Mouse (Mus musculus) limb, embryonic 14.5 days (tissue): ENCODE data around the gene Zfp523. TPM values are rescaled to one million over a fixed set of nuclear protein-coding genes. Genes with fewer than 3 reads are reported as not detected.

ENCODE experiments used
- ATAC-seq: fragments of 200-750 bp; cut with Nextera tagmentation; 2 replicates; pipeline ENCODE4 v1.8.0; 2017; ENCODE audit warnings: low read depth, moderate number of reproducible peaks, moderate TSS enrichment; ENCODE audit not compliant: low FRiP score
- DNase-seq: peaks from one replicate; pipeline ENCODE4 v3.0.0-alpha.2; 2015; ENCODE audit warnings: low spot score
- H3K27ac ChIP-seq: fragments of 300-500 bp; sonication (generic); replicated peaks from 2 replicates; pipeline ENCODE4 v1.5.1; 2014; ENCODE audit warnings: low read depth, mild to moderate bottlenecking, low read length, moderate library complexity, mixed read lengths
- H3K27me3 ChIP-seq: fragments of 300-500 bp; sonication (generic); 2 replicates; pipeline ENCODE4 v1.6.1; 2014; ENCODE audit warnings: low read length, mixed read lengths; ENCODE audit not compliant: control insufficient read depth, insufficient read depth
- H3K36me3 ChIP-seq: fragments of 300-500 bp; sonication (generic); 2 replicates; pipeline ENCODE4 v1.6.1; 2014; ENCODE audit warnings: mild to moderate bottlenecking, low read length, moderate library complexity, mixed read lengths; ENCODE audit not compliant: control insufficient read depth, insufficient read depth
- H3K4me1 ChIP-seq: fragments of 300-500 bp; sonication (generic); 2 replicates; pipeline ENCODE4 v1.6.1; 2014; ENCODE audit warnings: antibody characterized with exemption, low read length, mixed read lengths; ENCODE audit not compliant: control insufficient read depth, insufficient read depth
- H3K4me2 ChIP-seq: fragments of 300-500 bp; sonication (generic); replicated peaks from 2 replicates; pipeline ENCODE4 v1.6.1; 2014; ENCODE audit warnings: low read depth, mild to moderate bottlenecking, low read length, moderate library complexity; ENCODE audit not compliant: severe bottlenecking
- H3K4me3 ChIP-seq: fragments of 300-500 bp; sonication (generic); replicated peaks from 2 replicates; pipeline ENCODE4 v1.5.1; 2014; ENCODE audit warnings: low read length
- H3K9ac ChIP-seq: fragments of 300-500 bp; sonication (generic); 2 replicates; pipeline ENCODE4 v1.6.1; 2014; ENCODE audit warnings: mild to moderate bottlenecking, low read depth, low read length, moderate library complexity; ENCODE audit not compliant: severe bottlenecking
- H3K9me3 ChIP-seq: fragments of 300-500 bp; sonication (generic); 2 replicates; pipeline ENCODE4 v1.6.1; 2016; ENCODE audit warnings: low read length; ENCODE audit not compliant: control insufficient read depth
- POLR2A ChIP-seq: fragments of 200-500 bp; IDR thresholded peaks from 2 replicates; pipeline ENCODE4 v1.8.0; 2012; ENCODE audit warnings: inconsistent platforms, mild to moderate bottlenecking, moderate library complexity, borderline replicate concordance; ENCODE audit not compliant: insufficient read depth, insufficient read length; ENCODE audit errors: extremely low read depth
- WGBS: fragments of 180-500 bp; shearing (Covaris S2); extraction: QIAGEN DNeasy Blood & Tissue Kit; methylation state at CpG from one replicate; pipeline ENCODE4 v1.1.7; 2014; 5-methylcytosine and 5-hydroxymethylcytosine counted together
- polyA plus RNA-seq, 2 experiments: library from polyadenylated mRNA; depleted of rRNA in 1 of 2; stranded (reverse) in 1 of 2; unstranded in 1 of 2; fragments of >200 nt; fragmentation: Nextera tagmentation in 1 of 2; extraction: Ambion mirVana in 1 of 2; gene quantifications; 2 replicates each; pipeline versions ENCODE4 v1.2.1 to v1.2.3; 2012 to 2014

The Zfp523 gene
- polyA plus RNA-seq, 2 experiments, result 37.5 to 79.1 TPM

DNA sequence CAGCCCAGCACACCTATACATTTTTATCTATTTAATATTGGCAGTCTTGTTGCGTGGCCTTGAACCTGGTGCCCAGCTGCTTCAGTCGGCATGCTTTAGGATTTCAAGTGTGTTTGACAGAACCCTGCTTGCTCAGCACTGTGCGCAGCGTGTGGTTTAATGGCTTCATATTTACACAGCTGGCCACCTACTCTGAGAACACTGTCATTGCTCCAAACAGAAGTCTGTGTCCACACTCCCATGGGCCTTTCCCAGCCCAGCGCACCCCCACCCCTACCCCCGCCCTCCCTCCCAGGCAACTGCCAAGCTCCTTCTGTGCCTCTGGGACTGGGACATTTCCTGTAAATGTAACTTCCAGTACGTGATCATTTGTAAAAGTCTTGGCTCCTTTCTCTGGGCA is 76.3 kb downstream of the Zfp523 start:
- no peaks in the 10 kb centered on the region for H3K9me3 ChIP-seq
- TF ChIP-seq POLR2A, result no peak
- peaks cover 11% of the 10 kb centered on the region for H3K36me3 ChIP-seq
- WGBS, result 78% methylated on average over 7 of the region's 7 CpGs
- H3K27me3 ChIP-seq, result no peaks in the 10 kb centered on the region
- DNase-seq, result no peak
- peaks cover 47% of the 10 kb centered on the region for H3K4me1 ChIP-seq
- H3K4me2 ChIP-seq, result no peak overlapping the region
- no peak overlapping the region for H3K27ac ChIP-seq
- H3K9ac ChIP-seq, result no peak overlapping the region
- no peak overlapping the region for H3K4me3 ChIP-seq
- no peak for ATAC-seq

DNA sequence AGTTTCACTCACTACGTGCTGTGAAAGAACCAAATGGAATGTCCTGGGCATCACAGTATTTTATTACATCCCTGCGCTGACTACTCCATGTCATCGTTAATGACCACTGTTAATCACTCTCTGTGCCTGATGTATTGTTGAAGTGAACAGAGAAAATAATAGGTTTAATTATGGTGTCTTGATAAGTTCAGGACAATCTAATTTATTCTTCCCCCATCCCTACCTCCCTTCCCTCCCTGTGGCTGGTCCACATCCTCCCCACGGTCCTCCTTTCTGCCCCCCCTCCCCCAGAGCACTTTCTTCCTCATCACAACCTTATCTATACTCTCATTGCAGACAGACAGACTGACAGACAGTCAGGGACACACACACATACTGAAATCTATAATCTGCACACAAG is 77.9 kb downstream of the Zfp523 start:
- Histone ChIP-seq H3K27ac (no peak overlapping the region), H3K36me3 (peaks cover 11% of the 10 kb centered on the region), H3K27me3 (no peaks in the 10 kb centered on the region), H3K9ac (no peak overlapping the region), H3K4me2 (no peak overlapping the region), H3K4me3 (no peak overlapping the region), H3K4me1 (peaks cover 36% of the 10 kb centered on the region), H3K9me3 (no peaks in the 10 kb centered on the region; the same call in 1 of the 2 replicates)
- no peak for TF ChIP-seq POLR2A
- 62% methylated on average over 4 of the region's 4 CpGs for WGBS
- DNase-seq (no peak), ATAC-seq (no peak)

Other genes starting within 250 kb of the Zfp523 start
- 2.8 and 3.6 TPM in 2 replicates for gene Tcp11, start 96.5 kb upstream of the Zfp523 start, polyA plus RNA-seq (2012; rRNA removed)
- 0.70 and 1.0 TPM in 2 replicates for gene Tcp11, start 96.5 kb upstream of the Zfp523 start, polyA plus RNA-seq (2014; fragmentation: Nextera tagmentation; extraction: Ambion mirVana)
- 31.6 and 38.9 TPM in 2 replicates for gene Scube3, start 35.0 kb upstream of the Zfp523 start, polyA plus RNA-seq (2012; rRNA removed)
- gene Scube3, start 35.0 kb upstream of the Zfp523 start, polyA plus RNA-seq (2014; fragmentation: Nextera tagmentation; extraction: Ambion mirVana), result 10.5 and 11.3 TPM in 2 replicates
- 14.6 and 15.5 TPM in 2 replicates for gene Def6, start 30.6 kb downstream of the Zfp523 start, polyA plus RNA-seq (2012; rRNA removed)
- gene Def6, start 30.6 kb downstream of the Zfp523 start, polyA plus RNA-seq (2014; fragmentation: Nextera tagmentation; extraction: Ambion mirVana), result 10.0 and 12.7 TPM in 2 replicates
- 29.2 and 37.9 TPM in 2 replicates for gene Ppard, start 55.6 kb downstream of the Zfp523 start, polyA plus RNA-seq (2012; rRNA removed)
- 3.7 and 4.2 TPM in 2 replicates for gene Ppard, start 55.6 kb downstream of the Zfp523 start, polyA plus RNA-seq (2014; fragmentation: Nextera tagmentation; extraction: Ambion mirVana)
- gene Fance, start 136.4 kb downstream of the Zfp523 start, polyA plus RNA-seq (2012; rRNA removed), result 28.3 and 32.4 TPM in 2 replicates
- 30.8 and 36.1 TPM in 2 replicates for gene Fance, start 136.4 kb downstream of the Zfp523 start, polyA plus RNA-seq (2014; fragmentation: Nextera tagmentation; extraction: Ambion mirVana)
- gene Rpl10a, start 151.3 kb downstream of the Zfp523 start, polyA plus RNA-seq (2012; rRNA removed), result 3,249 and 4,469 TPM in 2 replicates
- gene Rpl10a, start 151.3 kb downstream of the Zfp523 start, polyA plus RNA-seq (2014; fragmentation: Nextera tagmentation; extraction: Ambion mirVana), result 810 and 905 TPM in 2 replicates
- 85.6 and 102 TPM in 2 replicates for gene Tead3, start 173.7 kb downstream of the Zfp523 start, polyA plus RNA-seq (2012; rRNA removed)
- 17.4 and 17.9 TPM in 2 replicates for gene Tead3, start 173.7 kb downstream of the Zfp523 start, polyA plus RNA-seq (2014; fragmentation: Nextera tagmentation; extraction: Ambion mirVana)
- 5.0 and 7.4 TPM in 2 replicates for gene Tulp1, start 188.1 kb downstream of the Zfp523 start, polyA plus RNA-seq (2012; rRNA removed)
- 4.9 and 6.4 TPM in 2 replicates for gene Tulp1, start 188.1 kb downstream of the Zfp523 start, polyA plus RNA-seq (2014; fragmentation: Nextera tagmentation; extraction: Ambion mirVana)